Mouse (Mus musculus) splenic B cell, adult 2 months (primary cell): ENCODE data around the gene Ubac2.
"Not testable (repeated sequence)": the region's sequence is repeated elsewhere in the genome, so short reads cannot be mapped to it uniquely, and the experiment has no call there.

ENCODE experiments used
- DNase-seq: peaks from one replicate; pipeline ENCODE4 v3.0.0-alpha.2; 2011; ENCODE audit warnings: low read depth, low spot score
- H3K27me3 ChIP-seq: 2 replicates; pipeline ENCODE4 v1.6.1; 2012; ENCODE audit warnings: mild to moderate bottlenecking, low read length, moderate library complexity, mixed read lengths; ENCODE audit not compliant: control insufficient read depth, poor library complexity, insufficient read depth, severe bottlenecking
- H3K36me3 ChIP-seq: 2 replicates; pipeline ENCODE4 v1.6.1; 2012; ENCODE audit warnings: mild to moderate bottlenecking, low read length, moderate library complexity, mixed read lengths; ENCODE audit not compliant: control insufficient read depth, poor library complexity, insufficient read depth, severe bottlenecking

Gene Ubac2

DNA sequence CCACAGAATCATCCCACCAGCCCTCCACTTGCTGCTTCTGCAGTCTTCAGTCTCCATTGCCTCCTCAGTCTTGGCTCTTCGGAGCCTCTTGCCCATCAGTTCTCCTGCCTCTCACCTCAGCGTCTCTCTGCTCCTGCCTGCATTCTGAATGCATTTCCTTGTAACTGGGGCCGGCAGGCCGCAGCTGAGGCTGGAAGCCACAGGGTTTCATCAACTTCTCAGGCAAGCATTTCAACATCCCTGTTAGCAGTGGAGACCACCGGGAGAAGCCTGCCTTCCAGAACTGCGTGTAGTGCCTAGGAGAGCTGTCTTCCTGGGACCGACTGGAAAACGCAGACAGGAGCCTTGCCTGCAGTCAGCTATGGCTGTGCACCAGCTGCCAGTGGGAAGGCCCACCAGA, 169.4 kb downstream of the Ubac2 start:
- H3K36me3 ChIP-seq, result no peaks in the 10 kb centered on the region
- H3K27me3 ChIP-seq, result no peaks in the 10 kb centered on the region
- DNase-seq, result no peak

DNA sequence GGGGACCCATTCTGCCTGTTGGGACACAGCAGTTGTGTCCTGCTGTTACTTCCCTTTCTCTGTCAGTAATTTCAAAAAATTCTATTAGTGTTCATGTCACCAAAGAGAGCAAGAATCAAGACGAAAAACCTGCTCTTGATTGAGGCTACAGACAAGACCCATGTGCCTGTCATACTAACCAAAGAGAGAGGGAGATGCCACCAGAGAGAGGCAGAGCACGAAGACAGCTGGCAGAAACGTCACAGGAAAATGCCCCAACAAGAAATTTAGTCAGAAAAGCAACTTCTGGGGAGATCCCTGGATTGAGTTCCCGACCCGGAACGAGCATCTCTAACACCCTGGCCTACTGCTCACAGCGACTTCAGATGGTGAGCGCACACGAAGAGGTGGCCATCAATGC, 170.4 kb downstream of the Ubac2 start:
- DNase-seq, result no peak
- Histone ChIP-seq H3K27me3 (no peaks in the 10 kb centered on the region), H3K36me3 (no peaks in the 10 kb centered on the region)

GRCm38 (mm10) chr14:122052896-122053635, 174.6 kb downstream of the Ubac2 start:
- Histone ChIP-seq H3K27me3 (no peaks in the 10 kb centered on the region), H3K36me3 (no peaks in the 10 kb centered on the region)
- DNase-seq, result peak; percentile 87

DNA sequence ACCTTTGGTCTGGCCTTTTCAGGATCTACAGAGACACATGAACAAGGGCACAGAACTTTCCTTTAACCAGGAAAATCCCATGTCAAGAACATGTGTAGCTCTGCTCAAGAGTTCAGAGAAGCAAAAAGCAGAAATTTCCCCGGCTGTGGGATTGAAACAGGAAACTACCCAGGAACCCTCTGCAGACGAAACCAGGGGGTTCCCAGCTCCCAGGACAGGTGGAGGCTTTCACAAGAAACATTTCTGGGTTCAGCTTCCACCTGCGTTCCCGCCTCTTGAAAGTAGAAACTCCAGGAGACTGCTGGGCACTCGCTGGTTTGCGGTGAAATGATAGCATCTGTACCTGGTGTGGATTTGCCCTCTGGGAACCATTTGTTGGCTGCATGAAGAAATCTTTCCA, 178.5 kb downstream of the Ubac2 start:
- DNase-seq, result peak; percentile 60
- Histone ChIP-seq H3K36me3 (no peaks in the 10 kb centered on the region; the same call in 1 of the 2 replicates), H3K27me3 (no peaks in the 10 kb centered on the region)

- Histone ChIP-seq H3K27me3 (no peaks in the 10 kb centered on the region), H3K36me3 (no peaks in the 10 kb centered on the region; the same call in 1 of the 2 replicates)
- peak; percentile 79 for DNase-seq
Observed at GRCm38 (mm10) chr14:122057941-122058346, 179.5 kb downstream of the Ubac2 start.

GRCm38 (mm10) chr14:122060642-122061041, 182.2 kb downstream of the Ubac2 start:
- H3K27me3 ChIP-seq, result no peaks in the 10 kb centered on the region
- DNase-seq, result peak; percentile 93
- H3K36me3 ChIP-seq, result no peaks in the 10 kb centered on the region; the same call in 1 of the 2 replicates

DNA sequence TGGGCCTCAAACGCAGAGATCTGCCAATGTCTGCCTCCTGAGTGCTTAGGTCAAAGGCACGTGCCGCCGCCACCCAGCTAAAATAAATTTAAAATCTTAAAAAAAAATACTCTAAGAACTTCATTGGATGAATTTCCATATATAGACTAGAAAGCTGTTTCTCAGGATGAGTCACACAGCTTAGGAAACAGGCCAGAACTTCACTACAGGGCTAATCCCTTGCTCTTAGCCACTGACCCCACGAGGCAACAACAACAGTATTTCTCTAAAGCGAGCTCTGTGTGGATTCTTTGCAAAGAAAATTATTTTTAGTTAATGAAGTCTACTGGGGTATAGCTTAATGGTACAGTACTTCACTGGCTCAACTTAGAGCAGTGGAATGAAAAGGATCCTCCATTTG, 183.0 kb downstream of the Ubac2 start:
- Histone ChIP-seq H3K36me3 (no peaks in the 10 kb centered on the region; the same call in 1 of the 2 replicates), H3K27me3 (no peaks in the 10 kb centered on the region)
- DNase-seq, result no peak

GRCm38 (mm10) chr14:122062411-122063090, 184.1 kb downstream of the Ubac2 start:
- Histone ChIP-seq H3K36me3 (no peaks in the 10 kb centered on the region; the same call in 1 of the 2 replicates), H3K27me3 (no peaks in the 10 kb centered on the region)
- DNase-seq, result peak; percentile 70

GRCm38 (mm10) chr14:122063599-122063998, 185.2 kb downstream of the Ubac2 start:
- peak; percentile 83 for DNase-seq
- H3K27me3 ChIP-seq, result no peaks in the 10 kb centered on the region
- H3K36me3 ChIP-seq, result no peaks in the 10 kb centered on the region; the same call in 1 of the 2 replicates

- peak; percentile 88 for DNase-seq
- H3K27me3 ChIP-seq, result no peaks in the 10 kb centered on the region
- H3K36me3 ChIP-seq, result no peaks in the 10 kb centered on the region; the same call in 1 of the 2 replicates
Observed at GRCm38 (mm10) chr14:122064519-122064918, 186.1 kb downstream of the Ubac2 start.

GRCm38 (mm10) chr14:122066243-122066642, 187.8 kb downstream of the Ubac2 start:
- no peaks in the 10 kb centered on the region for H3K36me3 ChIP-seq
- peak; percentile 72 for DNase-seq
- H3K27me3 ChIP-seq, result no peaks in the 10 kb centered on the region

- DNase-seq, H3K36me3 ChIP-seq, H3K27me3 ChIP-seq: not testable (repeated sequence)
Observed at GRCm38 (mm10) chr14:122068036-122068435, 189.6 kb downstream of the Ubac2 start.

- no peak for DNase-seq
Observed at GRCm38 (mm10) chr14:122068801-122069695, 190.6 kb downstream of the Ubac2 start.

GRCm38 (mm10) chr14:122069948-122070347, 191.5 kb downstream of the Ubac2 start:
- peak; percentile 23 for DNase-seq
- Histone ChIP-seq H3K36me3 (no peaks in the 10 kb centered on the region), H3K27me3 (no peaks in the 10 kb centered on the region)

More at GRCm38 (mm10) chr14:122068801-122069695, 190.6 kb downstream of the Ubac2 start:
- no peaks in the 10 kb centered on the region for H3K27me3 ChIP-seq
- no peaks in the 10 kb centered on the region for H3K36me3 ChIP-seq
